Mouse (Mus musculus): ENCODE measurements at regions not wholly inside any gene's neighbourhood (a gene's known extent, or its start where the extent isn't known, plus 50 kb on each side); places are given as distances from the start of the nearest gene placed in this dataset.

DNA sequence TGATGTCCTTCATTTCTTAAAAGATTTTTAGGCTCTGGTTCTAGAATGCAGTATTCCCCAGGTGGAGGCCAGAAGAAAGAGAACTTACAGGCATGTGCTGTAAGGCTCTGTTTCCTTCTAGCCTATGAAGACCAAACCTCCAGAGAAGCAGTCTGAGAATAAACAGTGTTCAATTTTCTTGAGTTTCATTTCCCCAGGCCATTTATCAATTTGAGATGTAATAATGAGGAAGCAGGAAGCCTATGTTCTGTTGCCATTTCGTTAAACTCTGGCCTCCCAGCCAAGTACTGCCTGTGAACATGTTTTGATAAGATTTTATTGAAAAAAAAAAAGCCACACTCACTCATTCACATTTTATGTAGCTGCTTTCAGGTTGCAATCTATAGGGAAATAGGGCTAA, 347.7 kb upstream of the Agtr1b start:
- no peak for TF ChIP-seq POLR2A (IDR thresholded peaks at IDR 0.05; ENCODE audit: low read depth, low read length)
- no peak for TF ChIP-seq KAT2A (IDR thresholded peaks at IDR 0.05; ENCODE audit: insufficient replicate concordance, low read length)
- TF ChIP-seq IRF4 (IDR thresholded peaks at IDR 0.05; ENCODE audit: low read depth, low read length): no peak
- TF ChIP-seq NRF1 (IDR thresholded peaks at IDR 0.05; ENCODE audit: low read depth, low read length): no peak
- TF ChIP-seq ZC3H11A (IDR thresholded peaks at IDR 0.05; ENCODE audit: low read depth, low read length): no peak
- TF ChIP-seq ZMIZ1 (IDR thresholded peaks at IDR 0.05; ENCODE audit: low read depth, low read length): no peak
- TF ChIP-seq TBP (conservative IDR thresholded peaks at IDR 0.05; ENCODE audit: low read depth, low read length): no peak
- no peak for TF ChIP-seq TCF12 (IDR thresholded peaks at IDR 0.05; ENCODE audit: low read depth, low read length)
- TF ChIP-seq CTCF (conservative IDR thresholded peaks at IDR 0.05 in 1 of 2, IDR thresholded peaks at IDR 0.05 in 1 of 2; ENCODE audit: low read depth in 2 of 2, low read length in 2 of 2): no peak
